Mouse (Mus musculus) embryonic facial prominence, embryonic 10.5 days (tissue): Measurements from ENCODE around the gene Kat7. TPM values are rescaled to one million over a fixed set of nuclear protein-coding genes. Genes with fewer than 3 reads are reported as not detected.

ENCODE experiments used
- DNase-seq: peaks from one replicate; pipeline ENCODE4 v3.0.0-alpha.2; 2017; ENCODE audit warnings: low spot score
- H3K27ac ChIP-seq: fragments of 300-500 bp; sonication (generic); replicated peaks from 2 replicates; pipeline ENCODE4 v1.5.1; 2016; ENCODE audit warnings: mild to moderate bottlenecking
- H3K27me3 ChIP-seq: fragments of 300-500 bp; sonication (generic); replicated peaks from 2 replicates; pipeline ENCODE4 v1.6.1; 2016; ENCODE audit warnings: low read depth, mild to moderate bottlenecking; ENCODE audit not compliant: poor library complexity, severe bottlenecking
- H3K36me3 ChIP-seq: fragments of 300-500 bp; sonication (generic); replicated peaks from 2 replicates; pipeline ENCODE4 v1.6.1; 2016; ENCODE audit warnings: mild to moderate bottlenecking, moderate library complexity
- H3K4me1 ChIP-seq: fragments of 300-500 bp; sonication (generic); 2 replicates; pipeline ENCODE4 v1.6.1; 2016
- H3K4me3 ChIP-seq: fragments of 300-500 bp; sonication (generic); 2 replicates; pipeline ENCODE4 v1.5.1; 2016; ENCODE audit warnings: mild to moderate bottlenecking, moderate library complexity
- H3K9me3 ChIP-seq: fragments of 300-500 bp; sonication (generic); 2 replicates; pipeline ENCODE4 v1.6.1; 2016; ENCODE audit warnings: mild to moderate bottlenecking
- WGBS: fragments of 180-500 bp; shearing (Covaris S2); methylation state at CpG from one replicate; pipeline ENCODE4 v1.1.7; 2016; 5-methylcytosine and 5-hydroxymethylcytosine counted together
- polyA plus RNA-seq: library from polyadenylated mRNA; unstranded; fragments of >200 nt; fragmentation: Nextera tagmentation; extraction: Ambion mirVana; gene quantifications from 2 replicates; pipeline ENCODE4 v1.2.1, GENCODE M21; 2016

Gene Kat7
- polyA plus RNA-seq, 1 experiment from 2014 or later: 84.2 TPM

DNA sequence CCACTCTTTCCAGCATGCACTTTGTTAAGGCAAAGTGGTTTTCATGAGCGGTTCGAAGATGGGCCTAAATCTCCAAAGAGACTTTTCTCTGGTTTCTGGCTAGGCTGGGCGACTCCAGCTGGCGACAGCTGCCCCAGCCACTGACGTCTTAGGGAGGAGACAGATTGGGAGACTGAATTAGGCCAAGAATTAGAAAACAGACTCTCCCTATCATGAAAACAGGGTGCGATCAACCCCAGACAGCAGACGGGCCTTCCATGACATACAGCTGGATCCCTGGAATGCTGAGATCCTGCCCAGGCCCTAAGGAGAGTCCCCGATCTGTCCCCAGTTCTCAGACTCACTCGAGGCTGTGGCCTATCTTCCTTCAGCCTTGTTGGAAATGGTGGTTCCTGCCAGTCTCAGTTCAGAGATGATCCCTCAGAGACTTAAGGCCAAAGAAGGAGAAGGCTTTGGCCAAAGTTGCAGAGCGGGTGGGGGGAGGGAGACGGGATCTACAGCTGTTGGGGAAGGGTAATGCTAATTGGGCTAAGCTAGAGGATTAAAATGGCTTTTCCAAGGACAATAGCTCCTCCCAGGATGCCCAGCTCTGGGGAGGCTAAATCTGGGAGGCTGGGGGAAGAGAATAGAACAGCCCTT lies 46.1 kb downstream of the Kat7 start:
- DNase-seq: no peak
- Histone ChIP-seq H3K9me3 (no peaks in the 10 kb centered on the region), H3K4me1 (peaks cover 37% of the 10 kb centered on the region), H3K27me3 (0 out of 2 replicates have a peak, but pooled peaks cover 9% of the 10 kb centered on the region), H3K36me3 (peaks cover 23% of the 10 kb centered on the region), H3K27ac (peak overlapping the region; percentile 20; the same call in 1 of the 2 replicates), H3K4me3 (no peak overlapping the region)
- WGBS: 15% methylated on average over 11 of the region's 11 CpGs

DNA sequence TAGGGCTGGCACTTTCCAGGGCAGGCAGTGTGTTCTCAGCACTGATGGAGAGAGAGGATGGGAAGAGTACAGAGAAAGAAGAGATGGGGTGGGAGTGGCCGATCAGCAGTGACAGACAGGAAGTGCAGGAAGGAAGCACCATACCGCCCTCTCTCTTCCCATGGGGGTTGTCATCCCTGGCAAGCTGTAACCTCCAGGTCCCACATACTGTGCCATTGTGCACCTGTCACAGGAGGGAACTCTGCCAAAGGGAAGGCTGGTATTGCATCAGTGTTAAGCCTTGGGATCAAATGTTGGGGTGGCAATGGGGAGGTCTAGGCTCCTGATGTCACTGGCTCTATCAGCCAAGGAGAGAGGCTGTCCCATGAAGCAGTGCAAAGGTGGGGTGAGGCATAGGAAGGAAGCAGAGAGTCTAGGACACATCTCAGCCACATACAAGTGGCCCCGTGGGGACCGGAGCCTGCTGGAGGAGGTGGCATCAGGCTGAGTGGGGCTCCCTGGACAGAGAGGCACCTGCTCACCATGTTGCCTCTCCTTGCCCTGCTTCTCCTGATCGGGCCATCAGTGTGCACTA lies 48.8 kb downstream of the Kat7 start, which contains the start of gene Tac4:
Gene Tac4, plus strand, starts transcription at position 352 of the 574 bp plus-strand sequence.
- DNase-seq: no peak
- Histone ChIP-seq H3K4me1 (peaks cover 42% of the 10 kb centered on the region), H3K27me3 (0 out of 2 replicates have a peak, but pooled peaks cover 17% of the 10 kb centered on the region), H3K36me3 (peaks cover 6% of the 10 kb centered on the region; the same call in 1 of the 2 replicates), H3K4me3 (no peak within 1 kb of the TSS), H3K27ac (no peak within 1 kb of the TSS), H3K9me3 (no peaks in the 10 kb centered on the region)
- 66% methylated on average over 5 of the region's 5 CpGs for WGBS

DNA sequence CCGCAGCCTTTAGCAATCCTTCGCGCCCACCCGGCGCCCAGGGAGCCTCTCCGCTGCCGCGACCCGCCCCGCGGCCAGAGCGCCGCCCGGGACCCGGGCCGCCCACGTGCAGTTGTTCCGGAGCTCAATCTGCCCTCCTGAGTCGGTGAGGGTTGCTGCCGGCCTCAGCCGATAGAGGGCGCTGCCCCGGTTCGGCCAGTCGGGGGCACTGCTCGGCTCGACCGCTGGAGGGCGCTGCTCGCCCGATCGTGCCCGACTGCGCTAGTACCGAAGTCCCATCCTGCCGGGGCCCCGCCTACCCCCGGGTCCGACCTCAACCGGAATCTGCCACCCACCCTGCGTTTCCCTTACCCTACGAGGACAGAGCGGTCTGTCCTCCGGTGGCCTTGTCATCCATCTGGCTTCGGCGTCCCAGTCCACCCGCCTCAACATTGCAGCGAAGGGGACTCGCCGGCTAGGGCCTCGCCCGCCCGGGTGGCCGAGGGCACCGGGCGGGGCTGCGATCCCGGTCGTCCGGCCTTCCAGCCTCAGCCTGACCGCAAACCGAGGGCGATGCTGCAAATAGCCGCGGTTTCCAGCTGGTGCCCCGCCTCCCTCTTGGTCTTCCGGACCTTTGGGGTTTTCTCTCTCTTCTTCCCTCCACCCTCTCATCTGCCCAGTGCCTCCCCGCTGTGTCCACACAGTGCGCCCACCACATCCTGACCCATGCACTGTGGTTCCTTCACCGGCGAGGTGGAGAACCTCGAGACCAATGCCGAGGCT lies 50.8 kb downstream of the Kat7 start:
- no peaks in the 10 kb centered on the region for H3K9me3 ChIP-seq
- under 1% methylated on average over 73 of the region's 73 CpGs for WGBS
- H3K4me3 ChIP-seq: peak overlapping the region; percentile 65
- peak overlapping the region; percentile 89 for H3K27ac ChIP-seq
- peaks cover 32% of the 10 kb centered on the region for H3K4me1 ChIP-seq
- peak; percentile 95 for DNase-seq
- 0 out of 2 replicates have a peak, but pooled peaks cover 17% of the 10 kb centered on the region for H3K27me3 ChIP-seq
- no peaks in the 10 kb centered on the region for H3K36me3 ChIP-seq

DNA sequence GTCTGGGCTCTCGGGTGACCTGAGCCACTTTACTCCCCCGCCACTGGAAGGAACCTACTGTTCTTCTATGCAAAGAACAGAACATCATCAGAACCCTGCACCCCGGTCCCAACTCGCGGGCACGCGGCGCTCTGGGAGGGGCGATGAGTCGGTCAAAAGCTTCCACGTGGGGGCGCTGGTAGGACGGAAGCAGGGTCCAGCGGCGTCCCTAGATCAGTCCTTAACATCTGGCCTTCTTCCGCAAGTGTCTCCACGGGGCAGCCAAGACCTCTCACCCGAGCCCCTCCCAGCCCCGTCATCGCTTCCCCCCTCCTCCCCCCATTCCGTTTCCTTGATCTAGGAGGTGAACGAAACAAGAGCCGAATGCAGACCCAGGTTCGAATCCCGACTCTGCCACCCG lies 51.6 kb downstream of the Kat7 start:
- no peaks in the 10 kb centered on the region for H3K36me3 ChIP-seq
- peak overlapping the region; percentile 89 for H3K27ac ChIP-seq
- H3K4me3 ChIP-seq: peak overlapping the region; percentile 65
- 0 out of 2 replicates have a peak, but pooled peaks cover 17% of the 10 kb centered on the region for H3K27me3 ChIP-seq
- DNase-seq: peak; percentile 89
- WGBS: under 1% methylated on average over 26 of the region's 26 CpGs
- H3K4me1 ChIP-seq: peaks cover 25% of the 10 kb centered on the region
- no peaks in the 10 kb centered on the region for H3K9me3 ChIP-seq

- no peak for DNase-seq
- no peak overlapping the region for H3K27ac ChIP-seq
- H3K9me3 ChIP-seq: no peaks in the 10 kb centered on the region
- WGBS: 64% methylated on average over 4 of the region's 4 CpGs
- no peak overlapping the region; the same call in 1 of the 2 replicates for H3K4me3 ChIP-seq
- H3K4me1 ChIP-seq: peaks cover 22% of the 10 kb centered on the region
- no peaks in the 10 kb centered on the region for H3K36me3 ChIP-seq
- H3K27me3 ChIP-seq: 0 out of 2 replicates have a peak, but pooled peaks cover 17% of the 10 kb centered on the region
Observed at GRCm38 (mm10) chr11:95257930-95258329, 52.1 kb downstream of the Kat7 start.

DNA sequence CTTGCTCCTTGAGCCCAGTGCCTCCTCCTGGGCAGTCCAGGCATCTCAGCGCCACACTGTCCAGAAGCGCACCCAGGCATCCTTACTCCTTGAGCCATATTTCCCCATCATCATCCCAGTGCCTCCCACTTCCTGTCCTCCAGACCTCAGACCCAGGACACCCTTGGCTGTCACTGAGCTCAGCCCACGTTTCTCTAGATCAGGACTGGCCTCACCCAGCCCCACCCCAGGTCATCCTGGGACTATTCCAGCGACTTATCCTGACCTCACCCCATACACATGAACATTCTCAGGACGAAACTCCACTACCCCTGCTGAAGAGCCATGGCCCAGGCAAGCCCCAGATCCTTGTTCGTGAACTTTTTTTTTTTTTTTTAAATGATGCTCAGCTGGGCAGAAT lies 54.3 kb downstream of the Kat7 start:
- no peaks in the 10 kb centered on the region for H3K36me3 ChIP-seq
- peaks cover 29% of the 10 kb centered on the region for H3K4me1 ChIP-seq
- 74% methylated on average over 6 of the region's 6 CpGs for WGBS
- no peaks in the 10 kb centered on the region for H3K9me3 ChIP-seq
- H3K4me3 ChIP-seq: no peak overlapping the region
- H3K27me3 ChIP-seq: peaks cover 25% of the 10 kb centered on the region; the same call in 1 of the 2 replicates
- DNase-seq: no peak
- H3K27ac ChIP-seq: no peak overlapping the region

DNA sequence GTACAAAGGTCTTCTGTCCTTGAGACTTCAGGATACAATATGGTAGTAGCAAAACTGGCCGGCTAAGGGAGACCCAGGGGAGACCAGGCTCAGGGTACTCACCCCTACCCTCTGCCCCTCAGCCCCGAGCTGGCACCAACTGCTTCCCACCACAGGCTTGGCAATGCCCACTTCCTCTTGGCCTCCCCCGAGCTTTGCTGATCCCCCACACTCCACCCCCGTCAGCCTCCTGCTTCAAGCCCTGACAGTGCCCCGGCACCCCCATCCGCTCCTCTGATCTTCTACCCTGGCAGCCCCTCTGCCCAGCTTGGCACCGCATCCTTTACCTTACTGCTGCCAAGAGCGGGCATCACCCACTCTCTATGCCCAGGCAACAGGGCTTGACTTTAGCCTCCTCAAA lies 55.9 kb downstream of the Kat7 start:
- H3K4me1 ChIP-seq: peaks cover 32% of the 10 kb centered on the region
- H3K4me3 ChIP-seq: no peak overlapping the region
- DNase-seq: no peak
- peaks cover 20% of the 10 kb centered on the region; the same call in 1 of the 2 replicates for H3K27me3 ChIP-seq
- no peak overlapping the region for H3K27ac ChIP-seq
- no peaks in the 10 kb centered on the region for H3K9me3 ChIP-seq
- 83% methylated on average over 8 of the region's 8 CpGs for WGBS
- no peaks in the 10 kb centered on the region for H3K36me3 ChIP-seq

DNA sequence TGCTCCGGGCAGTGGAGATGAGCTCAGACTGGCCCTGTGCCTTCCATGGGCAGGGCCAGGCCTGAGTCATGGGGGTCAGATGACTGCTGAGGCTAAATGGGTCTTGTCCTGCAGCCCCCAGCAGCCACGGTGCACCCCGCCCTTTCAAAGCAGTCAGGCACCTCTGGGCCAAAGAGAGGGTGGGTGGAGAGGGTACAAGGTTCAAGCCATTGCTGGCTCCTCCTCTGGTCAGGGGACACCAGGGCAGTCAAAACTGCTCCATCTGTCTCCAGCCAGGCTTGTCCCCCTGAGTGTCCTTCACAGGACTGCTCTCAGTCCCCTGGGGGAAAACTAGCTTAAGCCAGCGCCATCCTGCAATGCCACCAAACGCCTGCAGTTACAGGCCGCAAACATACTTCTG lies 57.9 kb downstream of the Kat7 start:
- H3K27ac ChIP-seq: 0 out of 2 replicates have a peak overlapping the region, but pooled peaks have one; percentile 14
- H3K27me3 ChIP-seq: peaks cover 20% of the 10 kb centered on the region; the same call in 1 of the 2 replicates
- no peaks in the 10 kb centered on the region for H3K36me3 ChIP-seq
- H3K4me1 ChIP-seq: peaks cover 26% of the 10 kb centered on the region
- no peak for DNase-seq
- no peak overlapping the region for H3K4me3 ChIP-seq
- H3K9me3 ChIP-seq: no peaks in the 10 kb centered on the region
- WGBS: 74% methylated on average over 6 of the region's 6 CpGs

GRCm38 (mm10) chr11:95251295-95251694 lies 58.8 kb downstream of the Kat7 start:
- Histone ChIP-seq H3K27me3 (peaks cover 18% of the 10 kb centered on the region), H3K36me3 (no peaks in the 10 kb centered on the region), H3K4me1 (peaks cover 32% of the 10 kb centered on the region), H3K9me3 (no peaks in the 10 kb centered on the region), H3K27ac (no peak overlapping the region), H3K4me3 (no peak overlapping the region)
- peak; percentile 88 for DNase-seq
- 5% methylated on average over 11 of the region's 11 CpGs for WGBS

DNA sequence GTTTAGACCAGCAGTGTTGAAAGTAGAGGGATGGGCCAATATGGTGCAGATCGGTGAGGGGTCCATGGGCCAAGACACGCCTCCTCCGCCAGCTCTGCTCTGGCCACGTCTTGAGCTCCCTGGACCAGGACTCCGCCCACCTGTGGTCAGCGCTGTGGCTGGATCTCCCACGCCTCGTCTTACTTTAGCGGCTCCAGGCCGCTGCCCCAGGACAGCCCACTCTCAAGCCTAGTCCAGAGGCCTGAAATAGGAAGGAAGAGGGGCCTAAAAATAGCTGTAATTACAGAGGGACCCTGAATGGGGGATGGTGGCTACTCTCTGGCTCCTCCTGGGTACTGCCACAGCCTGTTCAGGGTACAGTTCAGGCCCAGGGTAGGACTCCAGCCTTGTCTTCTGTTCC lies 59.9 kb downstream of the Kat7 start:
- WGBS: 41% methylated on average over 10 of the region's 10 CpGs

DNA sequence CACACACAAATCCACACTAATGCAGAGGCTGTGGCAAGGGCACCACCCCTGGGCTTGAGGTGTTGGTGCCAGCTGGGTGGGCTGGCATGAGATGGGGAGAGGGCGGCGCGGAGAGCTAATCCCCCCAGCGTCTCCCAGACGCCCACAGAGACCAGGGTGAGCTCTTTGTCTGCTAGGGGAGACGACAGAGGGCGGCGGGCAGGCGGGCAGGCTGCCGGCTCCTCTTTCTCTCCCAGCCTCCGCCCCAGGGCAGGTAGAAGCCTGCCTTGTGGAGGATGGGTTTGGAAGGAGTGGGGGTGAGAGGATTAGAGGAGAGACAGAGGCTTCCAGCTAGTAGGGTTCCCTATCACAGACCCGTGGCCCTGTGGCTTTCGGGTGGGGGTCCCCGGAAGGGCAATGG lies 63.0 kb downstream of the Kat7 start:
- no peaks in the 10 kb centered on the region for H3K36me3 ChIP-seq
- peak; percentile 51 for DNase-seq
- H3K27ac ChIP-seq: peak overlapping the region; percentile 80
- H3K4me1 ChIP-seq: peaks cover 39% of the 10 kb centered on the region
- WGBS: 25% methylated on average over 14 of the region's 14 CpGs
- peaks cover 26% of the 10 kb centered on the region for H3K27me3 ChIP-seq
- H3K4me3 ChIP-seq: no peak overlapping the region
- no peaks in the 10 kb centered on the region for H3K9me3 ChIP-seq

More for the DNA sequence above, 59.9 kb downstream of the Kat7 start:
- no peak overlapping the region for H3K4me3 ChIP-seq
- no peaks in the 10 kb centered on the region for H3K36me3 ChIP-seq
- peak; percentile 39 for DNase-seq
- peaks cover 27% of the 10 kb centered on the region for H3K27me3 ChIP-seq
- H3K9me3 ChIP-seq: no peaks in the 10 kb centered on the region
- H3K4me1 ChIP-seq: peaks cover 35% of the 10 kb centered on the region
- H3K27ac ChIP-seq: peak overlapping the region; percentile 70

DNA sequence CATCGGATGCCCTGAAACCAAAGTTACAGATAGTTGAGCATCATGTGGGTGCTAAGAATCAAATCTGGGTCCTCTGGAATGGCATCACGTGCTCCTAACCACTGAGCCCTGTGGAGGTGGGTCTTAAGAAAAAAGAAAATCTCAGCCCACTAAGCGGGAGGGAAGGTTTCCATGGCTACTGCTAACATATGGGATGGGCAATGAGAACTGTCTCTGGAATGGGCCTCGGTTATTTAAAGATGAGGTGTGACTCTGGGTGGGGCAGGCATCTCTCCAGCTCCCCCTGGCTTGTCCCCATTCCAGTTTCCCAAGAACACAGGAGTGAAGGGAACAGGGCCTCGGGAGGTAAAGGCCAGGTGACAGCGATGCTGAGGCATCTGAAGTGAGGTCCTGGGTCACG lies 64.6 kb downstream of the Kat7 start:
- DNase-seq: no peak
- Histone ChIP-seq H3K4me1 (peaks cover 43% of the 10 kb centered on the region), H3K27ac (no peak overlapping the region), H3K27me3 (peaks cover 17% of the 10 kb centered on the region), H3K9me3 (no peaks in the 10 kb centered on the region), H3K36me3 (no peaks in the 10 kb centered on the region), H3K4me3 (no peak overlapping the region)
- 76% methylated on average over 7 of the region's 7 CpGs for WGBS
